Mouse (Mus musculus) lung, adult 2 months (tissue): Measurements from ENCODE around the gene Krt27.
A peak's percentile ranks its signal among the peaks of the same experiment; 100 is the strongest.

Source experiments
- CTCF ChIP-seq: fragments of 200-500 bp; IDR thresholded peaks from 2 replicates; pipeline ENCODE4 v1.5.1; 2011; ENCODE audit warnings: mild to moderate bottlenecking, low read length, control low read depth; ENCODE audit not compliant: insufficient read depth
- POLR2A ChIP-seq: fragments of 200-500 bp; IDR thresholded peaks from 2 replicates; pipeline ENCODE4 v1.6.1; 2011; ENCODE audit warnings: low read depth, mild to moderate bottlenecking, control low read depth, low read length, borderline replicate concordance; ENCODE audit errors: extremely low read depth

DNA sequence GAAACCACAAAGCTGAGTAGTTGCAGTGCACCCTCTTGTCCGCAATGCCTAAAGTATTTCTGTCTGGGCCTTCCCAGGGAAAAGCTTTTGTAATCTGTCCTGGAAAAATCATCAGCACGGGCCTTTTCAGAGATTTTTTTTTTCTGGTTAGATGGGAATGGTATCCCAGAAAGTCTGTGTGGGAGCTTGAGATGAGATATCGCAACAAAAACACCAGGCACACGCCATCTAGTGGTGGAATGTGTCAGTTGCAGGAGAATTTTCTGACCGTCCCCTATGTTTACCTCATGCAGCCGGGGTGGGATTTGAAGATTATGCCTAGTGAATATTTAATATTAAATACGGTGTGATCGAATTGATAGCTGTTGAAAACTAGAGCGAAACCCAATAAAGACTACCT, 13.5 kb upstream of the Krt27 start:
- TF ChIP-seq CTCF = peak; percentile 42; the same call in 1 of the 2 replicates
- no peak for TF ChIP-seq POLR2A
